Mouse (Mus musculus): ENCODE measurements at regions not wholly inside any gene's neighbourhood (a gene's known extent, or its start where the extent isn't known, plus 50 kb on each side); places are given as distances from the start of the nearest gene placed in this dataset.

DNA sequence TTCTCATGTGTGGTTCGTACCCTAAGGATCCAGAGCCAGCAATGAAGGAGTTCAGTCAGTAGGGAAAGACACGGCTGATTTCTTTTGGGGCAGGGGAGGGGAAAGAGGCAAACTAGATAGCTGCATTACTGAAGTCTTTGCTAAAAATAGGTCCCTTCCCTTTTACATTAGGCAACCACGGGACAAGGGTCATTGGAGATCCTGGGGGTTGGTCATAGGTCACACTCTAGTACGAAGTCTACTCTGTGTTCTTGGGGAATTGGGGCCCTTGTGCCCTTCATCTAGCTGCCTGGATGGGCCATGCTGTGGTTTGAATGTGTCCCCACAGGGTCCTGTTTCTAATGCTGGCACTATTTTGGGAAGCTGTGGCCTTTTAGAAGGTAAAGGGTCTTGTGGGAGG lies 229.6 kb upstream of the 4931429L15Rik start:
- TF ChIP-seq POLR2A (IDR thresholded peaks at IDR 0.05; ENCODE audit: insufficient read depth, low read depth, low read length) (no peak), EP300 (IDR thresholded peaks at IDR 0.05; ENCODE audit: insufficient read depth, low read depth, low read length) (no peak)
